Mouse (Mus musculus) liver, adult 2 months (tissue): Measurements from ENCODE around the gene Fam149b.

ENCODE experiments used
- CTCF ChIP-seq: fragments of 200-500 bp; IDR thresholded peaks from 2 replicates; pipeline ENCODE4 v1.5.1; 2011; ENCODE audit warnings: low read depth, low read length, control low read depth
- POLR2A ChIP-seq: fragments of 200-500 bp; IDR thresholded peaks from 2 replicates; pipeline ENCODE4 v1.6.1; 2011; ENCODE audit warnings: low read length, control low read depth; ENCODE audit not compliant: insufficient read depth; ENCODE audit errors: extremely low read depth

DNA sequence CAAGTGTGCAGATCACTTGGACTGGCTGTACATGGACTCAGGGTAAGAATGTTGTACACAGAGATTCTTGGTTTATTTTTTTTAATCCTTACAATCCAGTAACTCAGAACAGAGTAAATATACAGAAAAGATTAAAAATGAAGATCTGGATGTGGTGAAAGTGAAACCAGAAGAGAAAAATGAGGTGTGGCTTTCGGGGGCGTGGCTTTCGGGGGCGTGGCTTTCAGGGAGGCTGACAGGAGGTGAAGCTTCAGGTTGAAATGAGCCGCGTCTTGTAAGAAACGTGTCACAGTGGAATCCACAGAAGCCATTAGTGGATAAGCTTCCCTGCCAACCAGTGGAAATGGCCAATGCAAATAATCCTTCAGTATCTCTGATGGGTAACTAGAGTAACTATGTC, 7.1 kb upstream of the Fam149b start:
- TF ChIP-seq CTCF (no peak), POLR2A (no peak)
